Mouse (Mus musculus) E14TG2a.4 (cell line): ENCODE measurements at regions not wholly inside any gene's neighbourhood (a gene's known extent, or its start where the extent isn't known, plus 50 kb on each side); places are given as distances from the start of the nearest gene placed in this dataset.

Experiments used
- CTCF ChIP-seq: conservative IDR thresholded peaks from 2 replicates; pipeline ENCODE4 v1.5.1; 2014; ENCODE audit warnings: low read length
- NANOG ChIP-seq: IDR thresholded peaks from 2 replicates; pipeline ENCODE4 v1.6.1; 2014; ENCODE audit warnings: borderline replicate concordance, low read length, mixed read lengths
- POU5F1 ChIP-seq: IDR thresholded peaks from 2 replicates; pipeline ENCODE4 v1.6.1; 2014; ENCODE audit warnings: low read length, borderline replicate concordance

- TF ChIP-seq CTCF (no peak), NANOG (no peak), POU5F1 (no peak)
These were observed 253.9 kb upstream of the Tgfbr2 start for GRCm38 (mm10) chr9:116429061-116429460.
